Mouse (Mus musculus) MN1 (cell line): ENCODE data around the gene Gmnn.

ENCODE experiments used
- DNase-seq: peaks from one replicate; pipeline ENCODE4 v3.0.0-alpha.2; 2016; ENCODE audit warnings: low spot score

Gene Gmnn

DNA sequence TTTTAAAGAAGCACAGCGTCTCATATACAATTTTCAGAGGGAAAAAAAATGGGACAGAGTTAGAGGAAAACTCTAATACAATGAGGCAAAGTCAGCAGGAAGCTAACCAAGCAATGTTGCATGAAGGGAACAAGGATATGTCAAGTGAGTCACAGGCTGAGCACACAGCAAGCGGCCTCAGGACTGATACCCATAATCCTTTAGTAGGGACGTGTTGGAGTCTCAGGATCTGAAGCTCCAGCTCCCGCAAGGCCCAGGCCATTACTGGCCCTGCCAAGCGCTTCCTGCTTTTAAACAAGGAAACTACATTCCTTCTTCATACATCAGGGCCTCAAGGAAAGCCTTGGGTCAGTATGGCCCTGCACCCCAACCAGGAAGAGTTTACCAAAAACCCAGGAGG is 59.6 kb downstream of the Gmnn start:
- DNase-seq: no peak
